Mouse (Mus musculus) intestine, embryonic 15.5 days (tissue): Measurements from ENCODE around the gene Hist1h3f. TPM values are rescaled to one million over a fixed set of nuclear protein-coding genes. Genes with fewer than 3 reads are reported as not detected.
"Not testable (repeated sequence)": the region's sequence is repeated elsewhere in the genome, so short reads cannot be mapped to it uniquely, and the experiment has no call there.

Experiments used
- ATAC-seq: fragments of 200-750 bp; cut with Nextera tagmentation; 2 replicates; pipeline ENCODE4 v1.8.0; 2017; ENCODE audit warnings: moderate TSS enrichment, moderate library complexity
- H3K27ac ChIP-seq: fragments of 300-500 bp; sonication (generic); 2 replicates; pipeline ENCODE4 v1.5.1; 2015; ENCODE audit warnings: mild to moderate bottlenecking, inconsistent platforms
- H3K27me3 ChIP-seq: fragments of 300-500 bp; sonication (generic); replicated peaks from 2 replicates; pipeline ENCODE4 v1.6.1; 2015; ENCODE audit warnings: inconsistent platforms
- H3K36me3 ChIP-seq: fragments of 300-500 bp; sonication (generic); 2 replicates; pipeline ENCODE4 v1.6.1; 2015; ENCODE audit warnings: inconsistent platforms
- H3K4me1 ChIP-seq: fragments of 300-500 bp; sonication (generic); replicated peaks from 2 replicates; pipeline ENCODE4 v1.6.1; 2015; ENCODE audit warnings: inconsistent platforms
- H3K4me2 ChIP-seq: fragments of 300-500 bp; sonication (generic); replicated peaks from 2 replicates; pipeline ENCODE4 v1.6.1; 2015; ENCODE audit warnings: mild to moderate bottlenecking, inconsistent platforms
- H3K4me3 ChIP-seq: fragments of 300-500 bp; sonication (generic); replicated peaks from 2 replicates; pipeline ENCODE4 v1.5.1; 2015; ENCODE audit warnings: inconsistent platforms
- H3K9ac ChIP-seq: fragments of 300-500 bp; sonication (generic); 2 replicates; pipeline ENCODE4 v1.6.1; 2015; ENCODE audit warnings: inconsistent platforms
- H3K9me3 ChIP-seq: fragments of 300-500 bp; sonication (generic); 2 replicates; pipeline ENCODE4 v1.6.1; 2016; ENCODE audit warnings: inconsistent platforms
- WGBS: fragments of 180-500 bp; shearing (Covaris S2); methylation state at CpG from one replicate; pipeline ENCODE4 v1.1.7; 2015; 5-methylcytosine and 5-hydroxymethylcytosine counted together
- polyA plus RNA-seq: library from polyadenylated mRNA; unstranded; fragments of >200 nt; fragmentation: Nextera tagmentation; extraction: Ambion mirVana; gene quantifications from 2 replicates; pipeline ENCODE4 v1.2.1, GENCODE M21; 2015

The Hist1h3f gene
- polyA plus RNA-seq, 1 experiment from 2014 or later = 0.97 TPM

GRCm38 (mm10) chr13:23561531-23561882 lies 17.7 kb downstream of the Hist1h3f start:
- 0 out of 2 replicates have a peak overlapping the region, but pooled peaks have one; percentile 49 for H3K9ac ChIP-seq
- peak overlapping the region; percentile 93 for H3K27ac ChIP-seq
- WGBS = 0% methylated on average over 2 of the region's 5 CpGs
- H3K4me3 ChIP-seq = peak overlapping the region; percentile 42
- H3K27me3 ChIP-seq, H3K36me3 ChIP-seq, H3K4me1 ChIP-seq, H3K9me3 ChIP-seq, ATAC-seq: not testable (repeated sequence)
- H3K4me2 ChIP-seq = peak overlapping the region; percentile 51

- under 1% methylated on average over 43 of the region's 67 CpGs for WGBS
- Histone ChIP-seq H3K4me2 (peak within 1 kb of the TSS; percentile 63), H3K27ac (peak within 1 kb of the TSS; percentile 93), H3K9ac (peak within 1 kb of the TSS; percentile 49), H3K4me3 (peak within 1 kb of the TSS; percentile 42)
- ATAC-seq = peak; percentile 96
- H3K27me3 ChIP-seq, H3K4me1 ChIP-seq, H3K9me3 ChIP-seq, H3K36me3 ChIP-seq: not testable (repeated sequence)
These were observed 18.2 kb downstream of the Hist1h3f start, which contains the start of gene Hist1h3e for GRCm38 (mm10) chr13:23561883-23562659. TSS of gene Hist1h3e (minus strand) at chr13:23562369.

GRCm38 (mm10) chr13:23562699-23563462 lies 19.0 kb downstream of the Hist1h3f start:
- Histone ChIP-seq H3K4me1 (no peaks in the 10 kb centered on the region), H3K4me2 (peak overlapping the region; percentile 63), H3K9me3 (no peaks in the 10 kb centered on the region), H3K4me3 (peak overlapping the region; percentile 42), H3K36me3 (no peaks in the 10 kb centered on the region), H3K9ac (peak overlapping the region; percentile 36; the same call in 1 of the 2 replicates), H3K27ac (peak overlapping the region; percentile 93), H3K27me3 (no peaks in the 10 kb centered on the region)
- peak; percentile 64 for ATAC-seq
- WGBS = 2% methylated on average over 18 of the region's 18 CpGs

- WGBS = 83% methylated on average over 2 of the region's 2 CpGs
- no peak overlapping the region for H3K27ac ChIP-seq
These were observed 20.6 kb downstream of the Hist1h3f start for GRCm38 (mm10) chr13:23564482-23564881.

GRCm38 (mm10) chr13:23570261-23571021 lies 26.6 kb downstream of the Hist1h3f start:
- H3K27me3 ChIP-seq, H3K36me3 ChIP-seq, ATAC-seq, H3K4me1 ChIP-seq, H3K9me3 ChIP-seq, H3K9ac ChIP-seq: not testable (repeated sequence)
- peak overlapping the region; percentile 37 for H3K4me3 ChIP-seq
- H3K4me2 ChIP-seq = peak overlapping the region; percentile 66
- H3K27ac ChIP-seq = peak overlapping the region; percentile 94
- 3% methylated on average over 27 of the region's 41 CpGs for WGBS

More at GRCm38 (mm10) chr13:23564482-23564881, 20.6 kb downstream of the Hist1h3f start:
- Histone ChIP-seq H3K9ac (no peak overlapping the region), H3K4me3 (no peak overlapping the region), H3K4me1 (no peaks in the 10 kb centered on the region), H3K36me3 (no peaks in the 10 kb centered on the region), H3K9me3 (no peaks in the 10 kb centered on the region), H3K4me2 (no peak overlapping the region), H3K27me3 (no peaks in the 10 kb centered on the region)
- ATAC-seq = no peak

GRCm38 (mm10) chr13:23571022-23571503 lies 27.2 kb downstream of the Hist1h3f start, which contains the start of the genes Hist1h2ae and Hist1h2bg:
TSS of gene Hist1h2ae (minus strand) at chr13:23571220.
TSS of gene Hist1h2bg (plus strand) at chr13:23571396.
- under 1% methylated on average over 18 of the region's 18 CpGs for WGBS
- Histone ChIP-seq H3K27me3 (no peaks in the 10 kb centered on the region), H3K36me3 (no peaks in the 10 kb centered on the region), H3K4me1 (0 out of 2 replicates have a peak, but pooled peaks cover 3% of the 10 kb centered on the region), H3K27ac (peak within 1 kb of the TSS; percentile 94), H3K4me3 (peak within 1 kb of the TSS; percentile 42), H3K9me3 (no peaks in the 10 kb centered on the region), H3K9ac (peak within 1 kb of the TSS; percentile 56), H3K4me2 (peak within 1 kb of the TSS; percentile 66)
- peak; percentile 92 for ATAC-seq

- H3K4me3 ChIP-seq = peak overlapping the region; percentile 42
- H3K9me3 ChIP-seq, H3K36me3 ChIP-seq, H3K27me3 ChIP-seq, ATAC-seq, H3K4me1 ChIP-seq: not testable (repeated sequence)
- WGBS = under 1% methylated on average over 18 of the region's 34 CpGs
- peak overlapping the region; percentile 66 for H3K4me2 ChIP-seq
- peak overlapping the region; percentile 56 for H3K9ac ChIP-seq
- H3K27ac ChIP-seq = peak overlapping the region; percentile 93
These were observed 27.8 kb downstream of the Hist1h3f start for GRCm38 (mm10) chr13:23571504-23572217.

GRCm38 (mm10) chr13:23572218-23573033 lies 28.6 kb downstream of the Hist1h3f start:
- peak overlapping the region; percentile 66 for H3K4me2 ChIP-seq
- H3K9me3 ChIP-seq = no peaks in the 10 kb centered on the region
- H3K4me1 ChIP-seq = 0 out of 2 replicates have a peak, but pooled peaks cover 3% of the 10 kb centered on the region
- peak overlapping the region; percentile 56 for H3K9ac ChIP-seq
- peak overlapping the region; percentile 42 for H3K4me3 ChIP-seq
- WGBS = 27% methylated on average over 2 of the region's 2 CpGs
- ATAC-seq = no peak
- peak overlapping the region; percentile 93 for H3K27ac ChIP-seq
- no peaks in the 10 kb centered on the region for H3K27me3 ChIP-seq
- no peaks in the 10 kb centered on the region for H3K36me3 ChIP-seq

GRCm38 (mm10) chr13:23573034-23573897 lies 29.4 kb downstream of the Hist1h3f start:
- not testable (repeated sequence) for H3K9me3 ChIP-seq, H3K36me3 ChIP-seq, H3K4me1 ChIP-seq, H3K27me3 ChIP-seq, ATAC-seq
- peak overlapping the region; percentile 56 for H3K9ac ChIP-seq
- WGBS = 8% methylated on average over 20 of the region's 20 CpGs
- peak overlapping the region; percentile 42 for H3K4me3 ChIP-seq
- peak overlapping the region; percentile 66 for H3K4me2 ChIP-seq
- peak overlapping the region; percentile 93 for H3K27ac ChIP-seq

GRCm38 (mm10) chr13:23573898-23574524 lies 30.2 kb downstream of the Hist1h3f start, which contains the start of the genes Hist1h2bf and Hist1h2ad:
TSS of gene Hist1h2bf (minus strand) at chr13:23574196.
TSS of gene Hist1h2ad (plus strand) at chr13:23574381.
- WGBS = under 1% methylated on average over 36 of the region's 42 CpGs
- ATAC-seq = peak; percentile 89
- not testable (repeated sequence) for H3K4me1 ChIP-seq, H3K9me3 ChIP-seq, H3K36me3 ChIP-seq, H3K27me3 ChIP-seq
- H3K9ac ChIP-seq = peak within 1 kb of the TSS; percentile 56
- peak within 1 kb of the TSS; percentile 93 for H3K27ac ChIP-seq
- peak within 1 kb of the TSS; percentile 42 for H3K4me3 ChIP-seq
- H3K4me2 ChIP-seq = peak within 1 kb of the TSS; percentile 66
